Mouse (Mus musculus): ENCODE measurements around the gene Matn1.

Gene Matn1

DNA sequence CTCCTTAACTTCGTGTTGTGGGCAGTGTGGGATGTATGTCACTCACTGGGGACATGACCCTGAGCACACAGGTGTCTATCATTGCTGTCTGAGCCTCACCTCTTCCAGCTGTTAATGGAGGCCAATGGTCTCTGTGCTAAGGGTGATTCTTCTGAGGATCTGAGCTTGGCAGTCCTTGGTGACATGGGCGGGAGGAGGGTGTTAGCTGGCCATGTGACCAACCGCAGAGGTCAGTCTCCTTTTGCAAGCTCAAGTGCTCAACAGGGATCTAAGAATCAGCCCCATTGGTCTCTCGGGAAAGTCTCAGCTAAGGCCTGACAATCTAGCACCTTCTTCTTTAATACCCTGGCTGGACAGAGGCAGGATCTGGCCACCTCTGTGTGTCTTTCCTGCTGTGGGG is 26.6 kb upstream of the Matn1 start:
- DNase-seq (ENCODE audit: extremely low spot score), result no peak

DNA sequence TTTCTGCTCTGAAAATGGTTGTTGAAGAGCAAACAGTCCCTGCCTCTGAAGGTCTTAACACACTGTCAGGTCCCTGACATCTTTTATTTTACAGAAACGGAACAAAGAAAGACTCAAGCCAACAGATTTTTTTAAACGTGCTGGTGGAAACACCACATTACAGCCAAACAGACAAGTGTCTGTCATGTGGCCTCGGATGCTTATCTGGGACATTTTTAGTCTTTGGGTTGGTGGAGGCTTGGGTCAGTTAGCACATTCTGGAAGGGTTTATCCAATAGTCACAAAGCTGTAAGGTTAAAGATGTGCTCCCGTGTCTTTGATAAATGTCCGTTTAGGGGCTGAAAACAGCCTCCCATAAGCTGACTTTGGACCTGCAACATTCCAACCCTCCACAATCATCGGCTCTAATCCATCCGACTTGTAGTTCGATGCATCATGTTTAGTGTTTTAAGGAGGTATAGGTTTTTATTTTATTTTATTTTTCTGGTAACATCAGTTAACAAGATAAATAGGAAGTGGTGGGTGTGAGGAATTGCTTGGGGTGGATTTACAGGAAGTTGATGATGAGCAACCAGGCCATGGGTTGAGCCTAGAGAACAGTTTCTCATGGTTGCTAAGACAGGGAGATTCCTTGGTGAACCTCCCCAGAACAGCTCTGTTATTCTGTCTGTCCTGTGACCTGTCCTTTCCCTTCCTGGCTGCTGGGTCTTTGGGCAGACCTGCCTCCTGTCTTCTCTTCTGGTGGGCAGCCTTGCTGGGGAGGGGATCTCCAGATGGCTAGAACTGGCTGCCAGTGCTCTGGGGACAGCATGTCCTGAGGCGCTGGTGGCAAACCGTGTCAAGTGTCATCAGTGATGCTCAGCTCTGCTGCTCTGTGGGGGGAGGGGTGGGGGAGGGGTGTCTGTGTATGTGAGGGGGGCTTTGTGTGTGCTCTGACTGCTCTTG is 25.1 kb upstream of the Matn1 start:
- DNase-seq (ENCODE audit: extremely low spot score), result no peak

DNA sequence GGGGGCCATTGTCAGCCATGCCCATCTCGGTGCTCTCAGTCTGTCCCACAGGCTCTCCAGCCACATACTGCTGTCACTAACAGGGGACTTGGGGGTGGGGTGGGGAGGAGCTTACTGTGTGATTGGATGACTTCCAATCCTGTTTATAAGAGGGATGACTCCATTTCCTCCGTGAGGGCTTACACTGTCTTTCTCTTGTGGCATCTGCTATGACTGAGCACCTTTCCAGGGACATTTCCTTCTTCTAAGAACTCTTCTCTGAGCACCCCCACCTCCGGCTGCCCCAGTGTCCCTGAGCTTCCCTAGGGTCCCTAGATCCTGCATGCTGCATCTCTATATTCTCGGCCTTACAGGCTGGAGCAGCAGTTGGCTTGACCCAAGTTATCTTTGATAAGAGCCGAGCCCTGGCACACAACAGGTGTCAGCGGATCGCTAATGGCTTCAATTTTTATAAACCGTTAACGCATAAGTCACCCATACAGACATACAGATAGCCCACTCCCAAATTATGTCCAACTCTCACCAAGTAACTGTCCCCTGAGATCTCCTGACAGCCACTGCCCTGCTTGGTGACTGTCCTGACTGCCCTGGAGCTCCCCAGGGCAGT is 24.3 kb upstream of the Matn1 start:
- no peak for DNase-seq (ENCODE audit: extremely low spot score)

DNA sequence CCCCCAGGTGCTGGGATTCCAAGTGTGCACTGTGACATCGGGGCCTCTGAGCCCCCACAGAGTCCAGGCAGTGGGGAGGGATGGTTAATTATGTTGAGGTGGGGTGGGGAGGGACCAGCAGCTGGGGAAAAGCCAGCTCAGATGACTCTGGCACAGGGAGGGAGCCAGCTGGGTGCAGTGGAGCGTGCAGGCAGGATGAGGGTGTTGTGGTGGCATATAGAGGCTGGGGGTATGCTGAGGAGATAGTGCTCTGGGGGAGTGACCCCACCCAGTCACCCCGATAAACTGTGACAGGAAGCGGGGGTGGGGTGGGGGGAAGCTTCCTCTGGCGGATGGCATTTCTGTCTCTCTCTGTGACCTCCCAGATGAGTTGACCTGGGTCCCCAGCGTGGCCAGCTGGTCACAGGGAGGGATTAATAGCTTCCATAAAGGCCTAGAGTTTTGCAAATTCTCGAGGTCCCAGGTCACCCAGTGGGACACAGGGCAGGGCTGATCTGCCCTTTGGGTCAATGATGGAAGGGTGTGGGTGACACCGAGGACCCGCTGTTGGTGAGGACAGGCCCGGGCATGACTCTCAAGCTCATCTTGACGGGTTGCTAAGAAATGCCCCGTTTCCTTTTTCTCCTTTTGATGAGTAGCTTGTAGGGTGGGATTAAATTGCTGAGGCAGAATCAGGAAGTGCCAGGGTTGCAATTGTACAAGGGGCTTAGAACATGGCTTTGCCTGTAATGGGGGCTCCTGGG is 23.1 kb upstream of the Matn1 start:
- DNase-seq (ENCODE audit: extremely low spot score), result no peak

DNA sequence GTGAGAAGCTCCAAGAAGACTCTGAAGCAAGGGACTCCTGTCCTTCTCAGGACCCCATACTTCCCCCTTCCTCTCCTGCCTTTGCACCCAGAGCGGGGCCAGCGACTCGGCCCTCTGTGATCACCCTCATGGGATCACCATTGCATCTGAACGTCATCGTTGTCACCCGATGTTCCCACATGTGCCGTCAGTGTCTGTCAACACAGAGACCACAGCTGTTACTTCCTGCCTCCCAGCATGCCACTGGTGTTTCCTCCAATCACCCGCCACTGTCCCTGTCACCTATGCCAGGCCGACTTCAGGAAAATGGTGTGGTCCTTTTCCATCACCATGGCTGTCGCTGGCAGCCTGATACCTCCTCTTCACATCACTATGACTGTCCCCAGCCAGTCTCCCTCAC is 22.2 kb upstream of the Matn1 start:
- DNase-seq (ENCODE audit: extremely low spot score), result no peak

DNA sequence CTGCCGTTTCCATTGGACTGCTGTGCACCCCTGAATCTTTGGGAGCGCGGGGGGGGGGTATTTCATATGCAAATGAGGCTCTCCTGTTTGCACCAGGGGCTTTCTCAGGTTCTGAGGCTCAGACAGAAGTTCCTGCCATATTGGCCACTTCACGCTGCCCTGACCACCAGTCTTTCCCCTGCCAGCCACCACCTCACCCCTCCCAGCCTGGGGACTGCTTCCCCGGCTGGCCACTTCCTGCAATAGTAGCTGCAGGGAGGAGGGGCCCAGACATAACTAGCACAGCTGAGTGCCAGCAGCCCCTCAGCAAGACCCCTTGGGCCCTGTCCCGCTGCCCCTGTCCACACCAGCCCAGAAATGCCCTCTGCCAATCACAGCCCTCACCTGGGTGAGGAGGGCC is 17.9 kb upstream of the Matn1 start:
- no peak for DNase-seq (ENCODE audit: extremely low spot score)

DNA sequence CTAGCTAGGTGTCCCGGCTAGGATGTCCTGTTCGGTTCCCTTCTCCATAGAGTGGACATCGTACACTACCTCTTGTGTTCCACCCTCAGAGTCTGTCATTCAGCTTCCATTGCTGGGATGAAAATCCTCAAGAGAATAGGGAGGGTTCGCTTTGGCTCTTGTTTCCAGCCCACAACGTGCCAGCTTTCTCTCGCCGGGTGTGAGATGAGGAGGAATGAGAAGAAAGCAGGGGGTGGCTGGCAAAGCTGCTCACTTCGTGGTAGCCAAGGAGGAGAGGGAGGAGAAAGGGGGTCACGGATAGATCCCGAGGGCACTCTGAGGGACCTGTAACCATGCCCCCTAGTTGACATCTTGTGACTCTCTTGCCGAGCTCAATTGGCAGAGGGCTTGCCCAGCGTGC is 16.4 kb upstream of the Matn1 start:
- DNase-seq (ENCODE audit: extremely low spot score), result no peak

DNA sequence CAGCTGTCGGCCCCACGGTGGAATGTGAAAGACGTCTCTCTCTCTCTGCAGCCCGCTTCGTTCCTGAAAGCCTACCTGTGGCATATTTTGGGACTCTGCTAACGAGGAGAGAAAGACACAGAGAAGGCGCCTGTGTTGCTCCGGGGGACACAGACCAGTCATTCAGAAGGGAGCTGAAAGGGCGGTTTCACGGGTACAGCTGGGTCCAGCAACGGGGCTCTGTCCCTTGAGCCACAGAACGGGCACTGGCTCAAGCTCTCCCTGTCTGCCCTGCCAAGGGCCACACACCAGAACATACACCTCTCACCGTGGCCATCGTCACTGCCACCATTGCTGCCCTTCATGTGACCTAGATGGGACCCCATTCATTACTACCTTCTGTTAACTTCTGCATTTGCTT is 1.5 kb upstream of the Matn1 start:
- DNase-seq (ENCODE audit: extremely low spot score), result no peak

DNA sequence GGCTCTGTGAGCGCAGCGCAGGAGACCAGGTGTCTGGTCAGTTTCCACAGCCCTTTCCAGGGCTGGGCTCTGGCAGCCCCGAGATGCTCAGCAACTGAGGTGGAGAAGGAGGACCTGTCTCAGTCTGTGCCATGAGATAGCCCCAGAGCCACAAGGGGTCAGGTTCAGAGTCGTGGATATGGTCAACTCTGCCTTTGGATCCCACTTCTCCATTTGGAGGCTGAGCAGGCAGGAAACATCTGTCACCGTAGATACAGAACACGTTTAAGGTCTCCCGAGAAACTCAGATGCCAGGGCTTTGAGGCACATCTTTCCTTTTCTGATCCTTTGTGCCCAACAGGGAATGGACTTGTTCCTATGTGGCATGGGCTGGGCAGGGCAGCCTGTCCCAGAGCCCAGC is 594 bp downstream of the Matn1 start:
- DNase-seq (ENCODE audit: extremely low spot score), result no peak

DNA sequence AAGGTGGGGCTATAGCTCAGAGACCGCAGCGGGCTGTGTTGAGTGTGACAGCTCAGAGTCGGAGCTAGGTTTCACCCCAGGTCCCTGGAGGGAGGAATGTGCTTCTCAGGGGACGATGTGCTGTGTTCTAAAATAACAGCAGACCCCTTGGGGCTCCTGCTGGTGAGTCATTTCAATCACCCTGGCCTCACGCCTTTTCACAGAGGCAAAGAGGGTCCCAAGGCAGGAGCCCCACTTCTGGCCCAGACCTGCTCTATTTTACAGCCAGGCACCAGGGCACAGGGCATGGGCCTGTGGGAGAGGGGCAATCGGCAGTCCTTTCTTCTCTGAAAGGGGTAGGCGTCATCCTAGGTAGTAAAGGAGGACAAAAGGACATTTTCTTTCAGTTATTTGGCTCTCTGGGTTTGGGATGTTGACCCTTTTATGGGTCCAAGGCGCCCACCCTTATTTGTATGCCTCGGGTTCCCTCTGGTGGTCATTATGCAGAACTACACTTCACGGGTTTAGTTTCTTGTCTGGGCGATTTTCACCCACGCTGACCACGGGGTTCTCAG is 3.0 kb downstream of the Matn1 start:
- peak; percentile 47 for DNase-seq (ENCODE audit: extremely low spot score)

DNA sequence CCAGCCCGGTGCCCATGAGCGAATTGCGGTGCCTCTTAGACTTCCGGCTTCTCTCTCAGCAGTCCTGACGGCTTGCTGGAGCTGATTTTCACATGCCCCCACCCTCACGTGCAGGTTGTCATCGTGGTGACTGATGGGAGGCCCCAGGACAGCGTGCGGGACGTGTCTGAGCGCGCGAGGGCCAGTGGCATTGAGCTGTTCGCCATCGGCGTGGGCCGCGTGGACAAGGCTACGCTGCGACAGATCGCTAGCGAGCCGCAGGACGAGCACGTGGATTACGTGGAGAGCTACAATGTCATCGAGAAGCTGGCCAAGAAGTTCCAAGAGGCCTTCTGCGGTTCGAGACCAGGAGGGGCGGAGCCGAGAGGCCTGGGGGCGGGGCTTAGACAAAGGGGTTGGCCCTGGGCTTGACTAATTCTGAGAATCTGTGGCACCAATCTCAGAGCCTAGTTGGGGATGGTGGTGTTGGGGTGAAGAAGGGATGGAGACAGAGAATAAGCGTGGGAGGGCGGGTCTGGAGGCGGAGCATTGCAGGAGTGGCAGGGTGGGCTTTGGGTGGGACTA is 5.7 kb downstream of the Matn1 start:
- DNase-seq (ENCODE audit: extremely low spot score), result no peak

DNA sequence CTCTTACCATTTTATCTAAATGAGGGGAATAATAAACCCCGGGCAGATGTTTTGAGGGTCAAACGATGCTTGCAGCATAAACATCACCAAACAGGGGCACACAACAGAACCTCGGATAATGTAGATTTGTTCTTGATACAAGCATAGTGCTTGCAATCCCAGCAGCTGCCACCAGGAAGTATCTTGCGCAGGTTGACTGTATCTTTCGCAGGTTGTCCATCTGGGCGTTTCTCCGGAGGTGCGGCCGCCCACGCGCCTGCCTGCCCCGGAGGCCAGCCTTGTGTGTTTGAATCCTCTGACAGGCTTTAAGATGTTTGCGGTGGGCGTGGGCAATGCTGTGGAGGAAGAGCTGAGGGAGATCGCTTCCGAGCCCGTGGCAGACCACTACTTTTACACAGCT is 8.3 kb downstream of the Matn1 start:
- no peak for DNase-seq (ENCODE audit: extremely low spot score)

DNA sequence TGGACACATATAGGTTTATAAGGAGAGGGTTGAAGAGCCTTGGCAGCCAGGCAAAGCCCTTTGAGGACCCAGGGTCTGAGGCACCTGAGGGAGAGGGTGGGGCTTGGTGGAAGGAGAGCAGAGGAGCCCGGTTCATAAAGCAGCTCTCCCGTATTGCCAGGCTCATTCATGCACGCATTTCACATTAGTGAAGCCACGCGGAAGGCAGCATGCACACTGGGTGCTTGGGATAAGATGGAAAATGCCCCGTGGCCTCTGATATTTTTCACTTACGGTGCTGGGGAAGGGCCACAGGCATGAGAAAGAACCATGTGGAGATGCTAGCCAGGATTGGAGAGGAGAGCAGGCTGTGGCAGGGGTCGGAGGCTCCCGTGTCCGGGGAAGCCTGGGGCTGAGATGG is 13.0 kb downstream of the Matn1 start:
- no peak for DNase-seq (ENCODE audit: extremely low spot score)

DNA sequence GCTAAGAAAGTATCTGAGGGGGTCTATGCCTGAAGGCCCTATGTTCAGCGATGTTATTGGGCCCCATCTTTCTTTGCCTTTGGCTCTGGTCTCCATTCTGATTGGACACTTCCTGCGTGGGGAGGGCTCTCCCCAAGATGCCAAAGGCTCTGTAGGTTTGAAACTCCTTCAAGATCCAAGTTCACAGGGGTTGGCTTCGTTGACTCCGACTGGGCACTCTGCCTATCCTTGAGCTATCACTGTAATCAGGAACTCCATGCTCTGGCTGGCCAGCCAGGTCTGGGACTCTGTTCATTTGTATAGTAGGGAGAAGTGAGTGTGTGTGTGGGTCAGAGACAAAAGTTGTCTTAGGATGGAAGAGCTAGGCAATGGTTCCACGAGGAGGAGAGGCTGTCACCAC is 14.6 kb downstream of the Matn1 start:
- no peak for DNase-seq (ENCODE audit: extremely low spot score)

DNA sequence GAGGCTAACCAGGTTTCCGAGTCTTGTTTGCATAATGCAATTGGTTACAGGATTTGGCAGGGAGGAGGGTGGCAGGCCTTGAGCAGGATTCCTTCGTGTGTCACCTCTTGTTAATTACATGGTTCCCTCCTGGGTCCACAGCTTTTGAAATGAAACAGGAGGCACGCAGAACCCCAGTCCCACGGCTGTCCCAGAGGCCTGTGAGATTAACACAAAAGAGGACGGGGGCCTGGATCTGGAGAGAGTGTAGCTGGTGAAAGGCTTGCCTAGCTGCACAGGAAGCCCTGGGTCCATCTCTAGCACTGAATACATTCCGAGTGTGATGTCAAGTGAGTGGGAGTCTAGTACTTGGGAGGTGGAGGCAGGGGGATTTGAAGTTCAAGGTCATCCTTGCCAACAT is 15.5 kb downstream of the Matn1 start:
- no peak for DNase-seq (ENCODE audit: extremely low spot score)

DNA sequence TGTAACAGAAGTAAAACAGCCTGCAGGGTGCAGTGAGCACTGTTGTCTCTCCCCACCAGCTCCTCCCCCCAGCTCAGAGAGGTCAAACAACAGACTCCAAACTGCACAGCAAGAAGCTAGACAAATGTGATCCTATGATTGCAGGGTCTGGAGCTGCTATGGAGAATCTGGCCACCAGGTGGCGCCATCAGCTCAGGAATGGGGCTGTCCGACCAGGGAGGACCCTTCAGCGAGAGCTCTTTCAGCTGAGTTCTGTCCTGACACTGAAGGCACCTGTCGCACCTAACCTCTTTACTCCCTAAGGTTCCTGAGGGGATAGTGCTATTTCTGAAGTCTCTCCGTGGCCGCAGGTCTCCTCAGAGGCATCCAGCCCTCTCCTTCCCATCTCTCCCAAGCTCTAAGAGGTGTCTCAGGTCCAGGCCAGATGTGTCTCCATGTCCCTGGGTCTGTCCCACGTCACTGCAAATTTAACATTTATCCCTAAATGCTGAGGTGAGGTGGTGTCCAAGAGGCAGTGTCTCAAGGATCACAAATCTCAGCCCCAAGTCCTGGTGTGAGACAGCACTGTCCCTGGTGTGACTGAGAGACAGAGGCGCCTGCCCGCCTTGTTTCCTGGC is 16.0 kb downstream of the Matn1 start:
- DNase-seq (ENCODE audit: extremely low spot score), result peak; percentile 86

DNA sequence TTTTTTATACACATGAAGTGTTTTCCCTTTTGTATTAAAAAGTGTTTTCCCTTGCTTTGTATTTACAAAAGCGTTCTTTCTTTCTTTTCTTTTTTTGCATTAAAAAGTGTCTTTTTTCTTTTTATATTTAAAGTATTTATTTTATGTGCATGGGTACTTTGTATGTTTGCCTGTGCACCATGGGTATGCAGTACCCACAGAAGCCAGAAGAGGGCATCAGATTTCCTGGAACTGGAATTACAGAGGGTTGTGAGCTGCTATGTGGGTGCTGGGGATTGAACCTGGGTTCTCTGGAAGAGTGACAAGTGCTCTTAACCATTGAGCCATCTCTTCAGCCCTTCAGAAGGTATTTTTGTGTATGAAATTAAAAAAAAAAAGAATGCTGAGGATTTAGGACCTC is 27.1 kb downstream of the Matn1 start:
- DNase-seq (ENCODE audit: extremely low spot score), result no peak

DNA sequence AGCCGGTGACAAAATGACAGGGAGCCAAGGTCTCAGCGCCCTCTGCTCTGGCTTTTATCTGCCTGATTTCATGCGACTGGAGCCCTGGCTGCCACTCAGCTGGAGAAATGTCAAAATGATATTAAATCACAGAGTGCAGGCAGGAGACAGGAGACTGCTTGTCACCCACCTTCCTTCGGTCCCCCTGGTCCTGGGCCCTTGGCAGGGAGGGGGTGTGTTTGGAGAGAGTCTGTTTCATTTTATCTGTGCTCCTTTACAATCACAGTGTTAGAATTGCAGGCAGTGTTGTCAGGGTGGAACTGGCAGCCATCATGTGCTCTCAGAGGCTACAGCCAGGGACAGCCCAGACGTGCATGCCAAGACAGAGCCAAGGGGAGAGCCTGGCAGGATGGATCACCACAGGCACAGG is 28.2 kb downstream of the Matn1 start:
- DNase-seq (ENCODE audit: extremely low spot score), result no peak

DNA sequence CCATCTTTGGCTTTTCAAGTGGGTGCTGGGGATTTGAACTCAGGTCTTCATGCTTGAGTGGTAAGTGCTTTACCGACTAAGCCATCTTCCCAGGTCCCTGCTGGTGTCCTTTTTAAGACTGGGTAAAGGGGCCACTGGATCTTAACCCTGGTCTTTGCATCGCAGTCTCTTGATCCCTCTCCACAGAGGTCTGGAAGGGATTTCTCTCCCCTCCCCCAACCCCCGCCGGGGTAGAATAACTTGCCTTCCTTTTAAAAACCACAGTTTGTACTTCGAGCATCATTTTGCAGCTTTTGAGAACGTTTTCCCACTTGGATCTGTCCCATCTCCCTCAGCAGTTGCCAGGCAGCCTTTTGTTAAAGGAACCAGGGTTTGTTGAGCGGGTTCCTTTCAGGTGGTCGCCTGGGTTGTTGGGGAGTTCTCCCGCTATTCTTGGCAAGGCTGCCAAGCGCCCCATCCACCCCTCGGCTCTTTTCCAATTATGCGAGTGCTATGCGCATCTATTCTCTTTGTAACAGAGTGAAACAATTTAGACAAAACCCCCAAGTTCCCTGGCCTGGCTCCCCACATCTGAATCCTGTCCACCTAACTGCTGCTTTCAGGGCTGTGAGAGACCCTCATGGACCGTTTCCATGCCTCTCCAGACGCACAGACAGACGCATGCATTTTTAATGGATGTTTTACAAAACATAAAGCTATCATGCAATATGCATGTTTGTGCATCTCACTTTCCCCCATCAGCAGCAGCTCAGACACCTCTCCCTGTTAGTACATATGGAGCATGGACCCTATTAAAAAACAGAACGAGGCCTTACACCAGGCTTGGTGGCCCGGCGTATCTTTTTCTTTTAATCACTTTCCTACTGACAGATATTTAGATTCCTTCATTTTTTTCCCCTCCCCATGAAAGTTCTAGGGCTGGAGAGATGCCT is 29.4 kb downstream of the Matn1 start:
- DNase-seq (ENCODE audit: extremely low spot score), result no peak

DNA sequence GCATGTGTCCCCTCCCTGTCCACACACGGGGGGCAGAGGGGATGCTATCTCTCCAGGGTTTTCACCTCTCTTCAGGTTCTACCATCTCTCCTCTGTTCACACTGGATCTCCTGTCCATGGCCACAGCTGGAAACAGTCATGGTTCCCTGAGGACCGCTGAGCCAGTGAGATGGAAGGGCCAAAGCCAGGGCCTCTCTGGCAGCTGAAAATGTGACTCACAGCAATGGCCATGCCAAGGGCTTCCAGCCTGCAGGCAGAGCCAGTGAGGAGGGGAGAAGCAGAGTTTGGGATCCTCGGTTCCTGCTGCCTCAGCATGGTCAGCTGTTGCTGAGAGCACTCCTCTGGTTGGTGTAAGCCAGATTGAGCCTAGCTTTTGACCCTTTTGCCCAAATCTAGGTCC is 34.8 kb downstream of the Matn1 start:
- no peak for DNase-seq (ENCODE audit: extremely low spot score)

All from embryo, embryonic 9.5 days (tissue).